Mouse (Mus musculus) bone marrow macrophage, adult 2 months (primary cell): ENCODE measurements around the gene Dnmt3a.

Experiments used
- CTCF ChIP-seq: IDR thresholded peaks from 2 replicates; pipeline ENCODE4 v1.5.1; 2012; ENCODE audit warnings: low read depth, mild to moderate bottlenecking, low read length, moderate library complexity
- POLR2A ChIP-seq: IDR thresholded peaks from 2 replicates; pipeline ENCODE4 v1.6.1; 2012; ENCODE audit warnings: mild to moderate bottlenecking, low read depth, low read length, borderline replicate concordance

- TF ChIP-seq POLR2A (no peak), CTCF (no peak)
Measured at GRCm38 (mm10) chr12:3784258-3784657, 21.5 kb upstream of the Dnmt3a start.
